Mouse (Mus musculus): ENCODE data around the gene Rpl13. TPM values are rescaled to one million over a fixed set of nuclear protein-coding genes. Genes with fewer than 3 reads are reported as not detected.

Gene Rpl13
- polyA plus RNA-seq (2016; fragmentation: Nextera tagmentation; extraction: Ambion mirVana): 1,165 and 1,266 TPM in 2 replicates

DNA sequence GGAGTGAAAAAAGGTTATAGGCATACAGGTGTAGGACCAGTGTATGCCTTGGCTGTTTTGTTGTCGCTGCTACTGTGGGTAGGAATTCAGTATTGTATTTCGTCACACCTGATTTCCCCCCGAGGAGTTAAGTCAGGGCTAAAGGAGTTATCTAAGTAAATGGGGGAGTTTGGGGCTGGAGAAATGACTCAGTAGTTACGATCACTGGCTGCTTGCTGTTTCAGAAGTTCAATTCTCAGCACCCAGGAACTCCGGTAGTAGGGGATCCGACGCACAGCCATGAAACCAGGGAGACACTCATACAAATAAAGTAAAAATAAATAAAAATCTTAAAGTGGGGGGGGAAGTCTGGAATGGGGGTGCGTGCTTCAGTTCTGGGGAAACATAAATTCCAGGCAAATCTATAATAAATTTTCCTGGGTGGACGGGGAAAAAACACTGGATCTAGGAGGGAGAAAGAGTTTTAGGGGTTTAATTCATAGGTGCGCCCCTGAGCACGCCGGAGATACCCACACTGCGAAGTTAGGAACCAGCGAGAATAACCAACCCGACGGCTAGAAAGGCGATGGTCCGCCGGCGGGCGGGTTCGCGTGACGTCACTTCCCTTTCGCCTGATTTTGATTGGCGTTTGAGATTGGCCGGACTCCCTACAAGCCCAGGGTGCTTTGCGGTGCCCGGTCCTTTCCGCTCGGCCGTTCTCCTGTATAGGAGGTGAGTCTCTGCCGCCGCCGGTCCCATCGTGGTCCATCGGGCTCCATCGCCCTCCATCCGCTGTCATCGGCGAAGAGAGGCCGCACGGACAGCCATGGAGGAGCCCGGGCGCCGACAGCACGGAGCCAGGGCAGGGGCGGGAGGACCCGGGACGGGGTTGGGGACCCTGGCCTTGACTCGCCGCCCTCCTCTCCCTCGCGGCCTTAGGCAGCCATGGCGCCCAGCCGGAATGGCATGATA, at the start of gene Rpl13:
Gene Rpl13, plus strand, starts transcription at position 616 of the 951 bp plus-strand sequence.
- H3K4me1 ChIP-seq: peaks cover 16% of the 10 kb centered on the region
- H3K27ac ChIP-seq: peak within 1 kb of the TSS; percentile 100
- H3K9me3 ChIP-seq: no peaks in the 10 kb centered on the region
- H3K36me3 ChIP-seq: peaks cover 49% of the 10 kb centered on the region
- peak within 1 kb of the TSS; percentile 96 for H3K4me3 ChIP-seq
- H3K27me3 ChIP-seq (ENCODE audit: insufficient read depth, poor library complexity, severe bottlenecking): no peaks in the 10 kb centered on the region
- peak; percentile 98 for DNase-seq (ENCODE audit: low spot score)
- 1% methylated on average over 56 of the region's 56 CpGs for WGBS

DNA sequence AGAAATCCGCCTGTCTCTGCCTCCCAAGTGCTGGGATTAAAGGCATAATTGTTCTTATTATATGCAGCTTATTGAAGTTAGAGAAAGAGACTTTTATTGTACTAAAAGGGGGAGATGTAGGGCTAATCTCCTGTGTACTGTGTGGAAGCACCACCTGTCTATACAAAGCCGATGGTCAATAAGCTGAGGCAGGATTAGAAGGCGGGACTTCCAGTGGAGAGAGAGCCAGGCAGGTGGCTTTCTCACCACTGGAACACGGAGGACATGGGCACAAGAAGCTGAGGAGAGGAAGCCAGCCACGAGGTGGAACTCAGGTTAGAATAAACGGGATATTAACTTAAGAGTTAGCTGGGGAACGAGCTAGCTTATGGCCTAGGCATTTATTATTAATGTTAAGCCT, 39.4 kb upstream of the Rpl13 start, which contains the start of gene Spg7:
Gene Spg7, plus strand, starts transcription at position 222 of the 400 bp plus-strand sequence.
- H3K36me3 ChIP-seq: peaks cover 10% of the 10 kb centered on the region
- H3K9me3 ChIP-seq: no peaks in the 10 kb centered on the region
- no peak within 1 kb of the TSS for H3K4me3 ChIP-seq
- H3K4me1 ChIP-seq: peaks cover 25% of the 10 kb centered on the region
- WGBS: 68% methylated on average over 7 of the region's 7 CpGs
- no peaks in the 10 kb centered on the region for H3K27me3 ChIP-seq (ENCODE audit: insufficient read depth, poor library complexity, severe bottlenecking)
- H3K27ac ChIP-seq: no peak within 1 kb of the TSS
- no peak for DNase-seq (ENCODE audit: low spot score)

DNA sequence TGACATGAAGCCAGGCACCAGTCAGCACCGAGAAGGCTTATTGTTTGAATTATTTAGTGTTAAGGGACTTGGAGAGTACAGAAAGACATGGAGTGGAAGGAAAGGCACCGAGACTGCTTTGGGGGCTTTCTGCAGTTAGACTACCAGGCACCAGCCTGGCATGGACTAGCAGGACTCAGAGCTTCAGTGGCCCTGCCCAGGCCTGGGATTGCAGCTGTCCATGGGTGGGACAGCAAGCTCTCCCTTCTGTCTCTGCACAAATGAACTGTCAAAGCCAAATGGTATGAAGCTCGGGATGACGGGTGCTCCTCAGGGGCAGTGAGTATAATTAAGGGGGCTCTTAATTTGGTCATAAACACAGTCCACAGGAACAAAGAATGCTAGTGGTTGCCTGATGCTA, 38.1 kb upstream of the Rpl13 start:
- H3K4me3 ChIP-seq: peak overlapping the region; percentile 93; the same call in 1 of the 2 replicates
- peak overlapping the region; percentile 99 for H3K27ac ChIP-seq
- no peaks in the 10 kb centered on the region for H3K27me3 ChIP-seq (ENCODE audit: insufficient read depth, poor library complexity, severe bottlenecking)
- H3K9me3 ChIP-seq: no peaks in the 10 kb centered on the region
- H3K4me1 ChIP-seq: peaks cover 25% of the 10 kb centered on the region
- WGBS: 89% methylated on average over 4 of the region's 4 CpGs
- no peak for DNase-seq (ENCODE audit: low spot score)
- H3K36me3 ChIP-seq: peaks cover 19% of the 10 kb centered on the region

DNA sequence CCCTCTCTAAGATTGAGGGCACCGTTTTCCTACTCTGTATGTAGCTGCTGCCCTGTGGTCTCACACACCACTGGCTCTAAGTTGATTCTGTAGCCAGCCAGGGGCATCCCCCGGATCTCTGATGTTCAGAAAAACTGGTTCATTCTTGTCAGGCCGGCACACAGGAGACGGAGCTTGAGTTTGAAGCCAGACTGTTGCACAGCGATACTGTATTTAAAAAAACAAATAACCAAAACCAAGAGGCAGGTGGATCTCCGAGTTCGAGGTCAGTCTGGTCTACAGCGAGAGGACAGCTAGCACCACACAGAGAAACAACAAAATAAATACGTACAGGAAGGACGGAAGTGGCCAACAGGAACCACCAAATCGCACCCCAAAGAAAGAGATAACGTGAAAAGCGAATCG, 37.3 kb upstream of the Rpl13 start:
- peak overlapping the region; percentile 93 for H3K4me3 ChIP-seq
- H3K9me3 ChIP-seq: no peaks in the 10 kb centered on the region
- peaks cover 25% of the 10 kb centered on the region for H3K4me1 ChIP-seq
- no peak for DNase-seq (ENCODE audit: low spot score)
- H3K27me3 ChIP-seq (ENCODE audit: insufficient read depth, poor library complexity, severe bottlenecking): no peaks in the 10 kb centered on the region
- WGBS: 3% methylated on average over 14 of the region's 14 CpGs
- peaks cover 22% of the 10 kb centered on the region for H3K36me3 ChIP-seq
- peak overlapping the region; percentile 99 for H3K27ac ChIP-seq

DNA sequence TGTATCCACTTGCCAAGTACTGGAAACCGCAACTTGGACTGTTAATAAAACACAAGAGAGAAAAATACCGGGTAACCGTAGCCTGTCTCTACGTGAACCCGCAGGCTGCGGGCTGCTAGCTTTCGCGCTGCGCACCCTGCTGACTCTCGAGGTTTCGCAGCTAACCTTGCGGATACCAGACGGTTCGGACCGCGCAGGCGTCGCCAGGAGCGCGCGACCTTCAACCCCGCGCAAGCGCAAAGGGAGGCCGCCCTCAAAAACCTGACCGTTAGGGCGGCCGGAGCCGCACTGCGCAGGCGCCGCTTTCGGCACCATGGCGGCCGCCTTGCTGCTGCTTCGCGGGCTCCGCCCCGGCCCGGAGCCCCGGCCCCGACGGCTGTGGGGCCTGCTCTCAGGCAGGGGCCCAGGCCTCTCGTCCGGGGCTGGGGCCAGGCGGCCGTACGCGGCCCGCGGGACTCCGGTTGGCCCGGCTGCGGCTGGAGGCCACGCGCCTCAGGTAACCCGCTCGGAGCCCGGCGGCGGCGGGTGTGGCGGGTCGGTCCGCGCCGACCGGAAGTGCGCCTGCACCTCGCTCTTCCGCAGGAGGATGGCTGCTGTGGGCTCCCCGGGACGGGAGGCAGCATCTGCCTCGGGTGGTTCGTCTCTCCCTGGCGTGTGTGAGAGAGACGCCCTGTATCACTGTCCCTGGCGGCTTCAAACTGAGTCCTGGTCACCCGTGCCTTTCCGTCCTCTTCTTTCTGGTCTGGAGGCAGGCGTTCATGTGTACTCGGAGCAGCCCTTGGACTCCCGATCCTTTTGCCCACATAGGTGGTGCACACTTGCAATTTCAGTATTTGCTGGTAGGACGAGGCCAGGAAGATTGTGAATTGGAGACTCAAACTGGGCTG, 36.7 kb upstream of the Rpl13 start:
- peaks cover 25% of the 10 kb centered on the region for H3K4me1 ChIP-seq
- peak overlapping the region; percentile 93 for H3K4me3 ChIP-seq
- H3K36me3 ChIP-seq: peaks cover 28% of the 10 kb centered on the region
- under 1% methylated on average over 84 of the region's 84 CpGs for WGBS
- no peaks in the 10 kb centered on the region for H3K9me3 ChIP-seq
- no peaks in the 10 kb centered on the region for H3K27me3 ChIP-seq (ENCODE audit: insufficient read depth, poor library complexity, severe bottlenecking)
- DNase-seq (ENCODE audit: low spot score): peak; percentile 97
- peak overlapping the region; percentile 99 for H3K27ac ChIP-seq

DNA sequence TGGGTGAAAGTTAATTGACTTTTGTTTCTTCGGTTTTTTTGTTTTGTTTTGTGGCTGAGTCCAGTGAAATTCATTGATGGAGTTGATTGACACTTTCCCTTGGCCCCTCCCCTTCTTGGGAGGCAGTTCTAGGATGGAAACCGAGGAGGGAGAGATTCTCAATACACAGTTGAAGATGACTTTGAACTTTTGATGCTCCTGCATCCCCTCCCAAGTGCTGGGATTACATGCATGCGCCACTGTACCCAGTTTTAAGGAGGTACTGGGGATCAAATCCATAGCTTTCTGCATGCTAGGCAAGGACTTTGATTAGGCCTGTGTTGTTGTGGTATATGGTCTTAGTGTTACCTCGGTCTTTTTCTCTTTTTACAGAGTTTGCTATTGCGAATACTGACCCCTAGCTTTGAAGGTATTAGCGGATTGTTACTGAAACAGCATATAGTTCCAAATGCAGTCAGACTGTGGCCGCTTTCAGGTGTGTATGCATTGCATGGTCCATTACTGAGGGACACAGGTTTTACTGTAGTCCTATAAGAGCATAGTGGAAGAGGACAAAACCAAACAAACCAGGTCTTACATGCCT, 36.0 kb upstream of the Rpl13 start:
- no peaks in the 10 kb centered on the region for H3K27me3 ChIP-seq (ENCODE audit: insufficient read depth, poor library complexity, severe bottlenecking)
- H3K27ac ChIP-seq: peak overlapping the region; percentile 99
- 38% methylated on average over 7 of the region's 7 CpGs for WGBS
- H3K4me1 ChIP-seq: peaks cover 25% of the 10 kb centered on the region
- no peak for DNase-seq (ENCODE audit: low spot score)
- peak overlapping the region; percentile 93 for H3K4me3 ChIP-seq
- H3K9me3 ChIP-seq: no peaks in the 10 kb centered on the region
- peaks cover 33% of the 10 kb centered on the region for H3K36me3 ChIP-seq

DNA sequence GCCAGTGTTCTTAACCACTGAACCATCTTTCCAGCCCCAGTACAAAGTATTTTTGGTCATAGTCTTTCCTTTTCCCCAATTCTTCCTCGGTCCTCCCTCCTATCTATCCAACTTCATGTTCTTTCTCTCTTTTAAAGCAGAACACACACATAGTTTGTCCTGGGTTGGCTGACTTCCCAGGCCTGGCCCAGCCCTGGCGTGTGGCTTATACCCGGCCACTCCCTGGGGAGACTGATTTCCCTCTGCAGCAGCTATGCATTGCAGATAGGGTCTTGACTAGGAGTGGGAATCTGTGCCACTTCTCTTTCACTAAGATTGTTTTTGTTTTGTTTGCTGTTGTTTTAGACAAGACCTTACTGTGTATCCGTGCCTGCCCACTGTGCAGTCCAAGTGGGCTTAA, 31.0 kb upstream of the Rpl13 start:
- Histone ChIP-seq H3K27me3 (ENCODE audit: insufficient read depth, poor library complexity, severe bottlenecking) (no peaks in the 10 kb centered on the region), H3K27ac (no peak overlapping the region), H3K4me1 (peaks cover 14% of the 10 kb centered on the region), H3K36me3 (peaks cover 78% of the 10 kb centered on the region), H3K4me3 (no peak overlapping the region), H3K9me3 (no peaks in the 10 kb centered on the region)
- 67% methylated on average over 4 of the region's 4 CpGs for WGBS
- DNase-seq (ENCODE audit: low spot score): no peak

DNA sequence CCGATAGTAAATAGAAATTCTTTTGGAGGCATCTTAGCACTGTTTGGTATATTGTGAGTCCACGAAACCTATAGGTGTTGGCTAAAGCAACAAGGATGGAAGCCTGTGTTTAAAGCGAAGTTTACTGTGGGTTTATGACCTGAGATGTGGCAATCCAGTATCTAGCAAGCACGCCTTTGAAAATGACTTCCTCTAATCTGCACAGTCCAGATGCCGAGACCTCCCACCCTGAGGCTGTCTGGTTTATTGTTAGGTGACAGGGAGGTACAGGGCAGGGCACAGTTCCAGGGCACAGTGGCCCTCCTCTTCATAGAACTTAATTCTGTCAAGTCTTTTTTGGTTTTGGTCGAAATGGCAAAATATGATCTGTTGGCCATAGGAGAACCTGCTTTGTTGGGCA, 24.9 kb upstream of the Rpl13 start:
- Histone ChIP-seq H3K4me3 (no peak overlapping the region), H3K9me3 (no peaks in the 10 kb centered on the region), H3K27me3 (ENCODE audit: insufficient read depth, poor library complexity, severe bottlenecking) (no peaks in the 10 kb centered on the region), H3K4me1 (no peaks in the 10 kb centered on the region), H3K27ac (no peak overlapping the region), H3K36me3 (peaks cover 96% of the 10 kb centered on the region)
- DNase-seq (ENCODE audit: low spot score): no peak
- 78% methylated on average over 6 of the region's 6 CpGs for WGBS

DNA sequence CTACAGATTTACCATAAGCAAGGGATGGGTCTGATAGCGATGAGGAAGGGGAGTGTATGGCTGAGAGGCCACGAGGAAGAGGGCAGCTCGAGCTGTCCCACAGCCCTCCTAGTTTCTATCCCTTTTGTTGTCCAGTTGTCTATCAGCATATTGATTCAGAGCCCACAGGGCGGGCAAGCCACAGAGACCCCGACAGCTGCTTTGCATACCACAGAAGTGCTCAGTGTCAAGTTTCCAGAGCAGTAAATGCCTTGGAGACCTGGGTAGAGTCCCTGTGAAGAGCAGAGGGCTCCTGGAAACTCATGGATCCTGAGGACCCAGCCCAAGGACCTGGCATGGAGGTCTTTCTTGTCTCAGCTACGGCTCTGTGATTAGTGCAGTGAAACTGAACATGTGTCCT, 19.2 kb upstream of the Rpl13 start:
- no peak overlapping the region for H3K4me3 ChIP-seq
- no peak for DNase-seq (ENCODE audit: low spot score)
- WGBS: 84% methylated on average over 6 of the region's 6 CpGs
- no peak overlapping the region for H3K27ac ChIP-seq
- H3K27me3 ChIP-seq (ENCODE audit: insufficient read depth, poor library complexity, severe bottlenecking): no peaks in the 10 kb centered on the region
- peaks cover 94% of the 10 kb centered on the region for H3K36me3 ChIP-seq
- H3K9me3 ChIP-seq: no peaks in the 10 kb centered on the region
- H3K4me1 ChIP-seq: no peaks in the 10 kb centered on the region

DNA sequence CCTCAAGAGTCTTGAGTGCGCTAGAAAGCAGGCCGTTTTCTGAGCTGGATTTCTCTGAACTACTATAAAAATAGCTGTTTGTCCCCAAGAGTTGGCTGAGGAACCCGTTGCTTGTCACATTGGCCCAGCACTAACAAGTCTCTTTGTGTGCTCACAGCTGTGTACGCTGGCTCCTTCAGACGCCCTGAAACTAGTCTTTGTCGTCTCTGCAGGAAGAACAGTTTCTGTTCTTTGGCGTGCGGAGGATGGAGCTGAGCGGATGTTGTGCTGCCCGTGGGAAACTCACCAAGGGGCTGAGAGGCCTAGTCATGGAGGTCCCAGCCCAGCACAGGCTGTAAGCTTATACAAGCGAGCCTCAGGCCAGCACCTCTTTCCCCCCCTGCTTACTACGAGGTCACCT, 18.5 kb upstream of the Rpl13 start:
- Histone ChIP-seq H3K4me3 (no peak overlapping the region), H3K27ac (no peak overlapping the region), H3K9me3 (no peaks in the 10 kb centered on the region), H3K36me3 (peaks cover 96% of the 10 kb centered on the region), H3K27me3 (ENCODE audit: insufficient read depth, poor library complexity, severe bottlenecking) (no peaks in the 10 kb centered on the region), H3K4me1 (no peaks in the 10 kb centered on the region)
- WGBS: 91% methylated on average over 12 of the region's 12 CpGs
- DNase-seq (ENCODE audit: low spot score): no peak

DNA sequence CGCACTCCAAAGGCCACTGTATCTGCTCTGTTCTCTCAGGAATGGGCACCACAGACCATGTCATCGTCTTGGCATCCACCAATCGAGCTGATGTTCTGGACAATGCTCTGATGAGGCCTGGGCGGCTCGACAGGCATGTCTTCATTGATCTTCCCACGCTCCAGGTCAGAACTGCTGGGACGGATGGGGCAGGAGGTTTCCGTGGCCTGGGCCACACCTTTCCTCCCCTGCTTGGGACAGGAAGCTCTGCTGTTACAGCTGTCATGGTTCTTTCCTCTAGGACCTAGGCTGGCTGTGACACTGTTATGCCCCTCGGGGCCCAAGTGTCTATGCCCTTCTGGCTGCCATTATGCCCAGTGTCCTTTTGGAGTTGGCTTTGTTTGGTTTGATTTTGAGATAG, 14.9 kb upstream of the Rpl13 start:
- H3K27ac ChIP-seq: no peak overlapping the region
- H3K9me3 ChIP-seq: no peaks in the 10 kb centered on the region
- H3K36me3 ChIP-seq: peaks cover 96% of the 10 kb centered on the region
- DNase-seq (ENCODE audit: low spot score): no peak
- WGBS: 83% methylated on average over 9 of the region's 9 CpGs
- H3K4me1 ChIP-seq: no peaks in the 10 kb centered on the region
- no peak overlapping the region for H3K4me3 ChIP-seq
- H3K27me3 ChIP-seq (ENCODE audit: insufficient read depth, poor library complexity, severe bottlenecking): no peaks in the 10 kb centered on the region

DNA sequence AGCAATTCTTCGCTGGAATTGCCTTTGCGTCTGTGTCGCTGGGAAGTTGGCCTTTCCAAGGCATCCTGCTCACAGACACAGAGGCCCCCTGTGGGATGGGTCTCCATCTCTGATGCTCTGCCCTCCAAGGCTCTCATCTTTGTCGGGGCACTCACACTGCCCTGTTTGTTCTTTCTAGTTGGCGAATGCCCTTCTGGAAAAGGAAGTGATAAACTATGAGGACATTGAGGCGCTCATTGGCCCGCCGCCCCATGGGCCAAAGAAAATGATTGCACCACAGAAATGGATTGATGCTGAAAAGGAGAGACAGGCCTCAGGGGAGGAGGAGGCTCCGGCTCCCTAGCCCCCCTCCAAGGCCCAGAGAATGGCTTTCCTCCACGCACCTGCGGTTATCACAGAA, 4.9 kb upstream of the Rpl13 start:
- Histone ChIP-seq H3K27me3 (ENCODE audit: insufficient read depth, poor library complexity, severe bottlenecking) (no peaks in the 10 kb centered on the region), H3K4me1 (peaks cover 3% of the 10 kb centered on the region; the same call in 1 of the 2 replicates), H3K9me3 (no peaks in the 10 kb centered on the region), H3K4me3 (no peak overlapping the region), H3K36me3 (peaks cover 54% of the 10 kb centered on the region), H3K27ac (no peak overlapping the region)
- 90% methylated on average over 11 of the region's 11 CpGs for WGBS
- DNase-seq (ENCODE audit: low spot score): no peak
